In genomic region chr2:158109516-158109915, GRCm38 (mm10) we compare ENCODE assay signal across 10 mouse cellular contexts. TPM values are rescaled to one million over a fixed set of nuclear protein-coding genes. Genes with fewer than 3 reads are reported as not detected.
DNase-seq lines count a peak whose midpoint lies in the region; ATAC-seq lines count a peak whose summit lies in the region.
"Had no signal": no experiment of that assay in that cellular context is flagged by ENCODE, and none has a peak within 500 bp of the region (broad histone marks: within the 10 kb centered on the region; RNA-seq: fewer than 3 reads in every experiment).

No protein-coding gene starts in this region.

- no peak overlapping the region for H3K4me2 ChIP-seq in midbrain, embryonic 15.5 days
- no peak overlapping the region for H3K4me2 ChIP-seq in limb, embryonic 13.5 days (replicated peaks)
- no peak overlapping the region for H3K4me2 ChIP-seq in stomach, embryonic 16.5 days (ENCODE audit: low read depth, low read length)

- H3K9me3 ChIP-seq in midbrain, embryonic 10.5 days (replicated peaks), result no peaks in the 10 kb centered on the region
- H3K9me3 ChIP-seq in midbrain, embryonic 15.5 days, result no peaks in the 10 kb centered on the region
- no peaks in the 10 kb centered on the region for H3K9me3 ChIP-seq in limb, embryonic 13.5 days
- H3K9me3 ChIP-seq in stomach, embryonic 16.5 days (replicated peaks; ENCODE audit: control insufficient read depth, low read length), result no peaks in the 10 kb centered on the region

- 59% methylated on average over 8 of the region's 8 CpGs for WGBS in midbrain, embryonic 10.5 days
- WGBS in midbrain, embryonic 15.5 days, result 58% methylated on average over 8 of the region's 8 CpGs
- WGBS in limb, embryonic 13.5 days, result 34% methylated on average over 8 of the region's 8 CpGs
- WGBS in stomach, embryonic 16.5 days, result 7% methylated on average over 8 of the region's 8 CpGs

- DNase-seq in midbrain, embryonic 10.5 days (ENCODE audit: low spot score), result no peak
- no peak for DNase-seq in ovary, postnatal 36 days (ENCODE audit: low spot score)
- DNase-seq in adrenal gland, adult 2 months, result no peak
- DNase-seq: cerebellum, adult 18-20 months; gastrocnemius, postnatal 10 days; thymus, adult 2 months had no signal

- H3K4me3 ChIP-seq in midbrain, embryonic 10.5 days, result no peak overlapping the region
- no peak overlapping the region for H3K4me3 ChIP-seq in midbrain, embryonic 15.5 days
- H3K4me3 ChIP-seq in limb, embryonic 13.5 days, result no peak overlapping the region
- no peak overlapping the region for H3K4me3 ChIP-seq in stomach, embryonic 16.5 days (replicated peaks; ENCODE audit: low read length)

- H3K36me3 ChIP-seq in midbrain, embryonic 10.5 days, result no peaks in the 10 kb centered on the region
- H3K36me3 ChIP-seq in midbrain, embryonic 15.5 days (replicated peaks), result no peaks in the 10 kb centered on the region
- no peaks in the 10 kb centered on the region for H3K36me3 ChIP-seq in limb, embryonic 13.5 days
- no peaks in the 10 kb centered on the region for H3K36me3 ChIP-seq in stomach, embryonic 16.5 days (ENCODE audit: control insufficient read depth, insufficient read depth, low read length)

- H3K27ac ChIP-seq in midbrain, embryonic 10.5 days (replicated peaks), result peak overlapping the region; percentile 72; the same call in 1 of the 2 replicates
- H3K27ac ChIP-seq in midbrain, embryonic 15.5 days, result no peak overlapping the region
- peak overlapping the region; percentile 77; the same call in 1 of the 2 replicates for H3K27ac ChIP-seq in limb, embryonic 13.5 days
- peak overlapping the region; percentile 96 for H3K27ac ChIP-seq in stomach, embryonic 16.5 days (ENCODE audit: low read length)

- H3K27me3 ChIP-seq in midbrain, embryonic 10.5 days (ENCODE audit: low read depth, poor library complexity, severe bottlenecking), result no peaks in the 10 kb centered on the region
- no peaks in the 10 kb centered on the region for H3K27me3 ChIP-seq in midbrain, embryonic 15.5 days (replicated peaks)
- no peaks in the 10 kb centered on the region for H3K27me3 ChIP-seq in limb, embryonic 13.5 days
- no peaks in the 10 kb centered on the region for H3K27me3 ChIP-seq in stomach, embryonic 16.5 days (ENCODE audit: control insufficient read depth, insufficient read depth, low read length)

- H3K4me1 ChIP-seq in midbrain, embryonic 10.5 days, result peaks cover 18% of the 10 kb centered on the region
- 0 out of 2 replicates have a peak, but pooled peaks cover 3% of the 10 kb centered on the region for H3K4me1 ChIP-seq in midbrain, embryonic 15.5 days
- H3K4me1 ChIP-seq in limb, embryonic 13.5 days, result peaks cover 37% of the 10 kb centered on the region
- peaks cover 46% of the 10 kb centered on the region for H3K4me1 ChIP-seq in stomach, embryonic 16.5 days (ENCODE audit: control insufficient read depth, insufficient read depth, low read length)

- no peak for ATAC-seq in midbrain, embryonic 15.5 days (replicated peaks)
- peak; percentile 31 for ATAC-seq in granulocyte monocyte progenitor cell, adult 5-6 weeks (replicated peaks; ENCODE audit: poor library complexity, severe bottlenecking)
- ATAC-seq in limb, embryonic 13.5 days (ENCODE audit: low FRiP score, low read depth), result no peak
- ATAC-seq in stomach, embryonic 16.5 days (ENCODE audit: insufficient read depth, low FRiP score), result peak; percentile 24; the same call in 1 of the 2 replicates

- no peak overlapping the region for H3K9ac ChIP-seq in midbrain, embryonic 15.5 days
- H3K9ac ChIP-seq in limb, embryonic 13.5 days, result 0 out of 2 replicates have a peak overlapping the region, but pooled peaks have one; percentile 27
- peak overlapping the region; percentile 58 for H3K9ac ChIP-seq in stomach, embryonic 16.5 days (ENCODE audit: low read length)

RNA-seq across cellular contexts. Expression of gene Tgm2, which starts 36.7 kb away (rescaled TPM):
- 9.0 and 10.0 TPM in 2 replicates for polyA plus RNA-seq in midbrain, embryonic 10.5 days (2016; fragmentation: Nextera tagmentation; extraction: Ambion mirVana)
- 10.1 and 12.4 TPM in 2 replicates for polyA plus RNA-seq in midbrain, embryonic 15.5 days (2015; fragmentation: Nextera tagmentation; extraction: Ambion mirVana)
- not detected in 2 replicates for total RNA-seq in granulocyte monocyte progenitor cell, adult 5-6 weeks (2014; fragmentation: Nextera tagmentation)
- total RNA-seq in granulocyte monocyte progenitor cell, adult 5-6 weeks (2017), result 0.04 and 0.21 TPM in 2 replicates
- polyA plus RNA-seq in limb, embryonic 13.5 days (2015; fragmentation: Nextera tagmentation; extraction: Ambion mirVana), result 6.2 and 7.5 TPM in 2 replicates
- 123 and 133 TPM in 2 replicates for polyA plus RNA-seq in stomach, embryonic 16.5 days (2015; fragmentation: Nextera tagmentation; extraction: Ambion mirVana)
- 100 to 1,000 TPM in 1 of 2 experiments, 10 to 100 TPM in 1; 63.6 to 105 TPM for total RNA-seq in adrenal gland, adult 2 months (2021)
- 66.9 and 71.9 TPM in 2 replicates for polyA plus RNA-seq in adrenal gland, adult 2 months (2012; rRNA removed)

Comparison
In these comparisons a context has a peak if more than half of its experiments do, and no peak if none do; other contexts are left out.
1. ATAC-seq: peak in granulocyte monocyte progenitor cell, adult 5-6 weeks (single experiment) and stomach, embryonic 16.5 days (single experiment); none in midbrain, embryonic 15.5 days (single experiment) and limb, embryonic 13.5 days (single experiment).